Mouse (Mus musculus): ENCODE data around the gene Eif5. TPM values are rescaled to one million over a fixed set of nuclear protein-coding genes. Genes with fewer than 3 reads are reported as not detected.

Eif5 gene
- total RNA-seq, 2 experiments from 2014 or later, result 393 to 425 TPM

DNA sequence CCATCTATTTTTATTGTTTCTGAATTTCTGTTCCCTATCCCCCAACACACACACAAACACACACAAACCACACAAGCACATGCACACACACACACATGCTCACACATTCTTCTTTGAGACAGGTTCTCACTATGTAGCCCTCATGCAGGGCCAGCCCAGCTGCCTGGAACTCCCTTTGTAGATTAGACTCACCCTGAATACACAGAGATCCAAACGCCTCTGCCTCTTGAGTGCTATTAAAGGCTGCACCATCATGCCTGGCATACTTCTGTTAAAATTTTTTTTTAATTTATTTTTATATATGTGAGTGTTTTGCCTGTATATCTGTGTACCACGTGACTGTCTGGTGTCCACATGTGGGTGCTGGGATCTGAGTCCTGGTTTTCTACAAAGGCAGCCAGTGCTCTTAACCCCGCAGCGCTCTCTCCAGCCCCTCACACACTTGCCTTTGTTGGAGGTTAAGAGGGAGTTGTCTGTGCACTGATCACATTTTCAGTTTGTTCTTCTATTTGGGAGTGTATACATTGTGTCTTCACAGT lies 24.5 kb downstream of the Eif5 start:
- DNase-seq (ENCODE audit: low spot score in 2 of 2), result no peak

DNA sequence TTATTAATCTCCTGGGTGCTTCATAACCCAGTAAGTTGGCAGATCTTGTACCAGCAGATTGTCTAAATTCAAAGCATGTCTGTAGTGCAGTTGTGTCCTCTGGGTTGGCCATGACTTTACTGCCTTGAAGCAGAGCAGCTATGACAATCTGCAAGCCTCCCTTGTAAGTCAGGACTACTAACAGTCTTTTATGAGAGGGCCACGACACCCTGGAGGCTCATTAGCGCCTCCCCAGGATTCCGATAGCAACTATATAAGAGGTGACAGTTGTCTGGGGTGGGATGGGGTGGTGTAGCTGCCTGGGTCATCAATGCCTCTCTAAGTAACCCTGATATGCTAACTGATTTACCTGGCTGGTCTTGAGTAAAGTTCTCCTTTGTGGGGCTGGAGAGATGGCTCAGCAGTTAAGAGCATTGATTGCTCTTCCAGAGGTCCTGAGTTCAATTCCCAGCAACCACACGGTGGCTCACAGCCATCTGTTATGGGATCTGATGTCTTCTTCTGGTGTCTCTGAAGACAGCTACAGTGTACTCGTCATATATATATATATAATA lies 25.3 kb downstream of the Eif5 start:
- no peak for DNase-seq (ENCODE audit: low spot score in 2 of 2)

DNA sequence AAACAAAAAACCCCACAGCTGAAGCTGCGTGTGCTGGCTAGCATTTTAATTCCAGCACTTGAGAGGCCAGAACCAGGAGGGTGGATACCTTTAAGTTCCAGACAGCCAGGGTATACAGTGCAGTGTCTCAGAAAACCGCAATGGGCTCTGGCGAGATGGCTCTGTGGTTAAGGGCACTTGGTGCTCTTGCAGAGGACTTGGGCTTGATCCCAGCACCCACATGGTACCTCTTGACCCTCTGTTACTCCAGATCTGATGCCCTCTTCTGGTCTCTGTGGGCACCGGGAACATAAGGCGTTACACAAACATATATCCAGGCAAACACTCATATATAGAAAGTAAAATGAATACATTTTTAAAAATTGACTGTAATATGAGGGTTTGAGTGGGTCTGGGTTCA lies 27.5 kb downstream of the Eif5 start:
- no peak for DNase-seq (ENCODE audit: low spot score in 2 of 2)

DNA sequence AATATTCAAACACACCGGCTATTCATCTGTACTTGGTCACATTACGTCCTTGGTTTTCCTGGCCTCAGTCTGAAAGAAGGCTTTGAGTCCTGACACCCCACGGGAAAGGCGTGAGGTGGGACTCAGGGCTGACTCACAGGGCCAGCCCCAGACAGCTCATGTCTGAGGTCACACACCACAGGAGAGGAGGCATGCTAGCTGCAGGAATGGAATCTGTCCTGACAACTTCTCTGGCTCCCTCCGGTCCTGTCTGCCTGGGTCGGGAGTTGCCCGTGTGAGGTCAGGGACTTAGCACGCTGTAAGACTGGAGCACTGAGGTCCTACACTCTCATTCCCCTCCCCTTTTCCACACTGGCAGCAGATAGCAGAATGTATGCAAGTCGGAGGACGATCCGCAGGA lies 31.0 kb downstream of the Eif5 start:
- peak in 1 of 2 experiments; percentile 40 for DNase-seq (ENCODE audit: low spot score in 2 of 2)

DNA sequence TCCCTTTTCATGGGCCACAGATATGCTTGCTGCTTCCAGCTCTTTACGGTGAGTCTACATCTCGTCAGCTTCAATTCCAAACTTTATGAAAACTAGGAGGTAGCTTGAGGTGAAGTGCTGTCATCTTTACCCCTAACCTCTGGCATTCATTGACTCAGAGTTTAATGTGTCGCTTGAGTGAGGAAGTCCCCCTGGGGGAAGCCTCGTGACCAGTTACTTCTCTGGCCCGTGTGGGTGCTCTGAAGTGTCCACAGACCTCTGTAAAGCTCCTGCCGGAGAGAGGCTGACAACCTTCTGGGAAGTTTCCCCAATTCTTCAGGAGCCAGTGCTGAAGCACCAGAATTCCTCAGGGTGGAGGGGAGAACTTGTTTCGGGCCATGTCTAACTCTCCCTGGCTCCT lies 34.6 kb downstream of the Eif5 start:
- DNase-seq (ENCODE audit: low spot score in 2 of 2), result no peak

DNA sequence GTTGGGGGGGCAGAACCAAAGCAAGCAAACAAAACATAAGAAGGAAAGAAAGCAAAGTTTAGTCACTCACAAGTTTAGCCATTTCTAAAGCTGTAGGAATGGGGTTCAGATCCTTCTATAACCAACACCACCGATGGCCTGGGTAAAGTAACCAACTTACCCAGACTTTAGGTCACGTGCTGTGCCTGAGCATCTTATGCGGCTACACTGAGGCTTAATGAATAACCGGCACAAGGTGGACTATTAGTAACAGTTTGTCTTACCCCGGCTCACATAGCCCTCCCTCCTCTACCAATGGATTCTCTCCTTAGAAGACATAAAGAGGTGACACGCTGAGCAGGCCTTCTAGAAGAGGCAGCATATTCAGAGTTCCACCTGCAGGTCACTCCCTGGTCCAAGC lies 35.5 kb downstream of the Eif5 start:
- no peak for DNase-seq (ENCODE audit: low spot score in 2 of 2)

DNA sequence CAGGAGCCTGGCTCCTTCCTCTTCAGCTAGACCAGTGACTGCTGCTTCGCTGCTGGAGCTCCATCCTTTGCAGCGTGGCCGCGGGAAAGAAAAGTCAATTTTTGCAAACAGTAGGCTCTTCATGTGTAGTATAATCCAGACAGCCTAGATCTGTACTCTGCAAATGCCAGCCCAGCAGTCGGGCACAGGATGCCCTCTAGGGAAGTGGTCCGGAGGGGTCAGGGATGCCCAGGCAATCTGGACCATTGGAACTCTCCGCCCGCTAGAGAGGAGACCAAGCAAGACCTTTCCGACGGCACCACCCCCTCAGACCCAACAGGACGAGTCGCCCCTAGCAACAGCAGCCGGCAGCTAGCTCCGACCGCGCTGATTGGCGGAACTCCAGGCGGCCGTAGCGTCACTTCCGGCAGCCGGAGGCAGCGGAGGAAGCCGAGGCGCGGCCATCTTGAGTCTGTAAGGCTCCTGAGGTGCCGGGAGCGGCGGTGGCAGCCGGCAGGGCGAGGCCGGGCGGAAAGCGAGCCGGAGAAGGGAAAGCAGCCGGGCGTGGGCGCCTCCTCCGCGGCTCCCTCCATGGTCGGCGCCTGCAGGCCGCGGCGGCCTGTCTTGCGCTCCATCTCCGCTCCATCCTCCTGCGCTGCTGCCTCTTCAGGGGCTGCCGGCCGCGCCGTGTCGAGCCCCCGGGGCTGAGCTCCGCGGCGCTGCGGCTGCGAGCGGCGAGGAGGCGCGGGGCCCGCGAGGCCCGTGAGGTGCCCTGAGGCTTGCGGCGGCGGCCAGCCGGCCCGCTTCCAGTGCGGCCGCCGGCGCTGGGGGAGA lies 36.5 kb downstream of the Eif5 start, which contains the start of gene Mark3:
TSS of gene Mark3 (plus strand) at position 450 of the 813 bp plus-strand sequence.
- DNase-seq (ENCODE audit: low spot score in 2 of 2), result peak; percentile 95 to 96

DNA sequence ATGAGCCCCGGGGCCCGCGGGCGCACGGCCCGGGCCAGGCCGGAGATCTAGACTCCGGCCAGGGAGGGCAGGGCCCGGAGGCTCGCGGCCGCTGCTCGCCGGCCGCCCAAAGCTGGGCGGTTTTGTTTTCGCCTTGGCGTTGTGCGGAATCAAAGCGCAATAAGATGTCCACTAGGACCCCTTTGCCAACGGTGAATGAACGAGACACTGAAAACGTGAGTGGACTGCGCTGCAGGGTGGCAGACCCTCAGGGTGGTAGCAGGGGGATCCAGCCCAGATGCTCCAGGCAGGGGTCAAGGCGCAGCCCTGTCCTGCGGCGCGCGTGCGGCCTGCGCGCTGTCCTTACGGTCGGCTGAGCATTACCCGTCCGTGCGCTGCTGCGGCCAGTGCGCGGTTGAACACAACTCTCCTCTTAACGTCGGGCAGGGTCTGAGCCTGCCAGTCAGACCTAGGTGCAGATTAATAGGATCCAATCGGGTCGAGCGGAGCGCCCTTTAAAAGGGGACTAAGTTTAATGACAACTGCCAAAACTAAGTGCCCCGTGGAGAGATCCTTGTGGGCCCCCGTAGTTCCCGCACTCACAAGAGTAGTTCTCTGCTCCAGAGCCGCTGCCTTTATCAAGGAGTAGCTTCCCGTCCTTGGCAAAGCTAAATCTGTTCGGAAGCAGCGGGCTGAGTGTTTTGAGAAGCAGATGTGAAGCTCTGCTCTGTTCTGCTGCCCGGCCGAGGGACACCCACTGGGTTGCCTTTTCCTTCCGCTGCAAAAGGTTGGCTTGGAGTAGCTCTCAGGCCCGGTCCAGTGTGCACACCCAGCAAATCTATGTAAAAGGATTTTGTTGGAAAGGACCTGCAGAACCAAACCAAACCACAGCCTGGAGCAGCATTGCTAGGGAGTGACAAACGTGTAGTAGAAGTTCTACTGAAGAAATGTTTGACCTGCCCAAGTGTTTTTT lies 37.3 kb downstream of the Eif5 start:
- peak; percentile 45 to 51 for DNase-seq (ENCODE audit: low spot score in 2 of 2)

DNA sequence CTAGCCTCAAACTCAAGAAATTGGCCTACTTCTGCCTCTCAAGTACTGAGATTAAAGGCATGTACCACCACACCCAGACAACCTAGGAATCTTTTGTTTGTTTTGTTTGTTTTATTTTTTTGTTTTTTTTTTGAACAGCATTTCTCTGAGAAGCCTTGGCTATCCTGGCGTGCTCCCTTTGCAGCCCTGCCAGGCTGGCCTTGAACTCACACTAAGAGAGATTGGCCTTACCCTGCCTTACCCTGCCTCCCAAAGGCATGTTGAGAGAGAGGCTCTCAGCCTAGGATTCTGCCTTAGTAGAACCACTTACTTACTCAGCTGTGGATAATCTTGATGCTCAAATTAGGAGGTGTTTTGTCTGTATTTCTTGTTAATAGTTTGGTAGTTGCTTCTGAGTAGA lies 45.2 kb downstream of the Eif5 start:
- no peak for DNase-seq (ENCODE audit: low spot score in 2 of 2)

DNA sequence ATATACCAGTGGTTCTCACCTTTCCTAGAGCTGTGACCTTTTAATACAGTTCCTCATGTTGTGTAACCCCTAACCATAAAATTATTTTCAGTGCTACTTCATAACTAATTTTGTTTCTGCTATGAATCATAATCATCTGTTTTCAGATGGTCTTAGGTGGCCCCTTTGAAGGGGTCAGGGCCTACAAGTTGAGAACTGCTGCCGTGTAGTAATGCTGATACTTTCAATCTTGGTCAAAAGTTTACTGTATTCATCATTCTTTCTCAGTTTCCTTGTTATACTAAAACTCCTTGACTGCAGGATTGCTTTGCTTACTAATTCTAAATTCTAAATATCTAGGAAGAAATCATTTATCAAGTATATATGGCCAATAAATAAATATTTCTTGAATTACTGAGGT lies 46.6 kb downstream of the Eif5 start:
- no peak for DNase-seq (ENCODE audit: low spot score in 2 of 2)

DNA sequence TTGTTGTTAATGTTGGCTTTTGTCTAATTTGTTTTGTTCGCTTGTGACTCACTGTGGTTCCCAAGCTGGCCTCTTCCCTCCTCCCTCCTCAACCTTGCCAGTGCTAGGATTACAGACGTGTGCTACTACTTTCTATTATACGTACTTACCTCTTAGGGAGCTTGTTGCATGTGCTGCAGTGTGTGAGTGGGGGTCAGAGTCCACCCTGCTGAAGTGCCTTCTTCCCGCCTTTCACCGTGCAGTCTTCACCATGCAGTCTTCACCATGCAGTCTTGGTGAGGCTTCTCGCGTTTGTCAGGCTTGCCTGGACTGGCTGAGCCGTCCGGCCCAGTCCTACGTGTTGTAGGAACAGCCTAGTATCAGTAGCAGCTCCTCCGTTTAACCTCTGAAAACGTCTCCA lies 49.4 kb downstream of the Eif5 start:
- no peak for DNase-seq (ENCODE audit: low spot score in 2 of 2)

DNA sequence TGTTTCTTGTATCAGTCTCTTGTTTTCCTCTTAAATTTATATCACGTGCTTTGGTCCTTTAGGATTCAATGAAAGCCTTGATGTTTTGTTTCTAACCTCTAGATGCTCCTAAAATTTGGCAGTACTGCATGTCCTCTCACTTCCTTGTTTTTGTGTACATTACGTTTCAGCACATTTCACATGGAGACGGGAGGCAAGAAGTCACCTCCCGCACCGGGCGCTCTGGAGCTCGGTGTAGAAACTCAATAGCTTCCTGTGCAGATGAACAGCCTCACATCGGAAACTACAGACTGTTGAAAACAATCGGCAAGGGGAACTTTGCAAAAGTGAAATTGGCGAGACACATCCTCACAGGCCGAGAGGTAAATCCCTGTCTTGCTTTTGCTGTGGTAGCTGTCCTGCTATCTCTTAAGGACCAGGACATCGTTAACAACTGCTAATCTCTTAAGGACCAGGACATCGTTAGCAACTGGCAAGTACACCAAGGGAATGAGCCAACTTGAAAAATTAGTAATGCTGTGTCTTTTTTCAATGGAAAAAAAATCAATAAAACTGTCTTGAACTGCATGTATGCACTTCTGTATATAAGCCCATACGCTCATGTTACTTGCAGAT lies 54.7 kb downstream of the Eif5 start:
- DNase-seq (ENCODE audit: low spot score in 2 of 2), result no peak

DNA sequence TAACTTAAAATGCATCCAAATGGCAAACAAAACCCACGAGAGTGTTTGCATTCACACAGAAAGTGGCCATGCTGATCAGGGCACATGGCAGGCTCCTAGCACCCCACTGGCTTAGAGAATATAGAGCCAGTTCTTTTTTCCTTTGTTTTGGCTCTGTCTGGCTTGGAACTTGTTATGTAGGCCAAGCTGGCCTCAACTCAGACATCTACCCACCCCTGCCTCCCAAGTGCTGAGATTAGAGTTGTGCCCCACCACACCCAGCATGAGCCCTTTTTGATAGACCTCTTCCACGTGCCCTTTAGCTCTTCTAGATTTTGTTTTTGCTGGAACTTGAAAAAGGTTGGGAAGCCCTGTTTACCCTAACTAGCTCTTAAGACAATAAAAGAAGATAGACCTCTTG lies 56.0 kb downstream of the Eif5 start:
- DNase-seq (ENCODE audit: low spot score in 2 of 2), result no peak

Other genes starting within 250 kb of the Eif5 start
- 100 to 1,000 TPM; 113 to 138 TPM for gene Cdc42bpb, start 160.3 kb upstream of the Eif5 start, total RNA-seq (2021)
- not detected for gene Lbhd2, start 131.2 kb upstream of the Eif5 start, total RNA-seq (2021)
- 1 to 10 TPM; 3.3 to 4.1 TPM for gene Exoc3l4, start 121.0 kb upstream of the Eif5 start, total RNA-seq (2021)
- 10 to 100 TPM; 11.4 to 31.6 TPM for gene Tnfaip2, start 95.5 kb upstream of the Eif5 start, total RNA-seq (2021)
- not detected for gene Gm266, start 52.2 kb upstream of the Eif5 start, total RNA-seq (2021)
- gene Mark3, start 36.5 kb downstream of the Eif5 start, total RNA-seq (2021), result 10 to 100 TPM; 75.0 to 88.1 TPM
- 10 to 100 TPM; 45.2 to 76.0 TPM for gene Ckb, start 134.3 kb downstream of the Eif5 start, total RNA-seq (2021)
- gene Trmt61a, start 140.1 kb downstream of the Eif5 start, total RNA-seq (2021), result 10 to 100 TPM; 16.3 to 20.1 TPM
- 10 to 100 TPM; 43.1 to 43.7 TPM for gene Bag5, start 175.2 kb downstream of the Eif5 start, total RNA-seq (2021)
- gene Apopt1, start 175.2 kb downstream of the Eif5 start, total RNA-seq (2021), result 10 to 100 TPM; 61.0 to 61.3 TPM
- 100 to 1,000 TPM in 1 of 2 experiments, 10 to 100 TPM in 1; 93.1 to 126 TPM for gene Klc1, start 220.8 kb downstream of the Eif5 start, total RNA-seq (2021)

All from adrenal gland, adult 18-20 months (tissue).